Mouse (Mus musculus): ENCODE measurements around the gene Nt5m.

DNA sequence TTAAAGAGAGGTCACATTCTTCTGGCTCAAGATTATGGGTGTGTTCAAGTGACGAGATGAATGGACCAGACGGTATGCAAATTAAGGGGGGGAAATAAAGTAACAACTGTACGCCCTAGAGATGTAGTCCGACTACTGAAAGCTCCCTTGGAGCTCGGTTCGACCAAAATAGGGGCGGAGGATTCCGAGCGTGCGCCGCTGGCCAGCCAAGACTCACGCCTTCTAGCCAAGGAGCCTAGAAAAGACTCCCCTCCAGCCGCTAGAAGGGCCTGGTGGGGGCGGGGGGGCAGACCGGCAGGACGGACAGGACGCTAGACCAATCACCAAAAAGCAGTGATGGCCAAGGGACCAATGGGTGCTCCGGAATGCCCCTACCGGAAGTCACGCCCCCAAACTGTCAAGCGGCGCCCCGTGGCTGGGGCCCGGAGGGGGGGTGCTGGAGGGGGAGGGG lies at the start of gene Nt5m:
- TF ChIP-seq POLR2A (IDR thresholded peaks at IDR 0.05; ENCODE audit: low read depth, low read length): no peak
- no peak for TF ChIP-seq CTCF (IDR thresholded peaks at IDR 0.05; ENCODE audit: extremely low read depth, insufficient read length, insufficient replicate concordance, low read depth, low read length)
